Mouse (Mus musculus) forebrain, embryonic 16.5 days (tissue): ENCODE data around the gene Zfand2a. TPM values are rescaled to one million over a fixed set of nuclear protein-coding genes. Genes with fewer than 3 reads are reported as not detected.

Source experiments
- ATAC-seq: fragments of 200-750 bp; cut with Nextera tagmentation; 2 replicates; pipeline ENCODE4 v1.8.0; 2017; ENCODE audit warnings: mild to moderate bottlenecking, moderate library complexity
- H3K27ac ChIP-seq: fragments of 300-500 bp; sonication (generic); 2 replicates; pipeline ENCODE4 v1.5.1; 2014; ENCODE audit warnings: low read length, control low read depth
- H3K27me3 ChIP-seq: fragments of 300-500 bp; sonication (generic); replicated peaks from 2 replicates; pipeline ENCODE4 v1.6.1; 2014; ENCODE audit warnings: low read length; ENCODE audit not compliant: control insufficient read depth, insufficient read depth
- H3K36me3 ChIP-seq: fragments of 300-500 bp; sonication (generic); 2 replicates; pipeline ENCODE4 v1.6.1; 2014; ENCODE audit not compliant: control insufficient read depth, insufficient read depth
- H3K4me1 ChIP-seq: fragments of 300-500 bp; sonication (generic); replicated peaks from 2 replicates; pipeline ENCODE4 v1.6.1; 2014; ENCODE audit warnings: low read length; ENCODE audit not compliant: control insufficient read depth, insufficient read depth
- H3K4me2 ChIP-seq: fragments of 300-500 bp; sonication (generic); 2 replicates; pipeline ENCODE4 v1.6.1; 2014; ENCODE audit warnings: mild to moderate bottlenecking, low read length, control low read depth
- H3K4me3 ChIP-seq: fragments of 300-500 bp; sonication (generic); replicated peaks from 2 replicates; pipeline ENCODE4 v1.5.1; 2014; ENCODE audit warnings: mild to moderate bottlenecking, low read length, control low read depth
- H3K9ac ChIP-seq: fragments of 300-500 bp; sonication (generic); replicated peaks from 2 replicates; pipeline ENCODE4 v1.6.1; 2014; ENCODE audit warnings: low read depth, low read length, control low read depth
- H3K9me3 ChIP-seq: fragments of 300-500 bp; sonication (generic); 2 replicates; pipeline ENCODE4 v1.6.1; 2016; ENCODE audit warnings: low read length; ENCODE audit not compliant: control insufficient read depth
- WGBS: fragments of 180-500 bp; shearing (Covaris S2); extraction: QIAGEN DNeasy Blood & Tissue Kit; methylation state at CpG from one replicate; pipeline ENCODE4 v1.1.7; 2014; 5-methylcytosine and 5-hydroxymethylcytosine counted together
- polyA plus RNA-seq: library from polyadenylated mRNA; unstranded; fragments of >200 nt; fragmentation: Nextera tagmentation; extraction: Ambion mirVana; gene quantifications from 2 replicates; pipeline ENCODE4 v1.2.1, GENCODE M21; 2015

Gene Zfand2a
- polyA plus RNA-seq, 1 experiment from 2014 or later = 21.4 TPM

DNA sequence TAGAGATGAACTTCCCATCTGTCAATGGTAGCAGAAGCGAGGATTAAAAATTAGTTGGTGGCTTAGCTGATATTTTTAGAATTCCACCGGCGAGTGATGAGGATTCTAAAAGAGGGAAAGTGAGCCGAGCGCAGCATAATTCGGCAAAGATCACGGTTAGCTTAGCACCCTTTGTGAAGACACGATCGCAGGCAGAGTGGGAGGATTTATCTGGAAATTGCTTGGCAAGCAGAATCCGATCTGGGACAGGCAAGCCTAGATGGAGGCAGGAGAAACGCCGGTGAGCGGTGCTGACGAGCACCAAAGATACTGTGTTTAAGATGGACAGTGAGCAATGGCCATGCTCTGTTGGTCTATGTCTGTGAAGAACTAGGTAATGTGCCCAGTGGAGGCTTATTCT, 17.9 kb upstream of the Zfand2a start:
- no peak overlapping the region for H3K4me2 ChIP-seq
- WGBS = 78% methylated on average over 14 of the region's 14 CpGs
- ATAC-seq = no peak

DNA sequence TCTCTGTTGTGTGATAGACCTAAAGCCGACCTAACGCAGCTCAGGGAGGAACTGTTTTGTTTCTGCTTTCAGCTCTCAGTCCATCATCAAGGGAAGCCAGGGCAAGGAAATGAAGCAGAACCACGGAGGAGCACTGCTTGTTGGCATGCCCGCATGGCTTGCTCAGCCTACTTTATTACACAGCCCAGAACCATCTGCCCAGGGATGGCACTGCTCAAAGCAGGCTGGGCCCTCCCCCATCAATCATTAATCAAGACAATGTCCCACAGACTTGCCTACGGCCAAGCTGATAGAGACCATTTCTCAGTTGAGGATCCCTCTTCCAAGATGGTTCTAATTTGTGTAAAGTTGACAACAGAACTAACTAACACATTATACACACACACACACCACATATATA, 14.4 kb upstream of the Zfand2a start:
- H3K4me2 ChIP-seq = no peak overlapping the region
- H3K9ac ChIP-seq = no peak overlapping the region
- H3K9me3 ChIP-seq = no peaks in the 10 kb centered on the region
- no peak overlapping the region for H3K27ac ChIP-seq
- no peaks in the 10 kb centered on the region for H3K36me3 ChIP-seq
- H3K4me3 ChIP-seq = no peak overlapping the region
- no peaks in the 10 kb centered on the region; the same call in 1 of the 2 replicates for H3K27me3 ChIP-seq
- ATAC-seq = no peak
- no peaks in the 10 kb centered on the region for H3K4me1 ChIP-seq
- 63% methylated on average over 5 of the region's 5 CpGs for WGBS

More for the DNA sequence above, 17.9 kb upstream of the Zfand2a start:
- Histone ChIP-seq H3K4me3 (no peak overlapping the region), H3K36me3 (no peaks in the 10 kb centered on the region), H3K4me1 (no peaks in the 10 kb centered on the region), H3K27me3 (peaks cover 6% of the 10 kb centered on the region), H3K9ac (no peak overlapping the region), H3K9me3 (no peaks in the 10 kb centered on the region), H3K27ac (no peak overlapping the region)

DNA sequence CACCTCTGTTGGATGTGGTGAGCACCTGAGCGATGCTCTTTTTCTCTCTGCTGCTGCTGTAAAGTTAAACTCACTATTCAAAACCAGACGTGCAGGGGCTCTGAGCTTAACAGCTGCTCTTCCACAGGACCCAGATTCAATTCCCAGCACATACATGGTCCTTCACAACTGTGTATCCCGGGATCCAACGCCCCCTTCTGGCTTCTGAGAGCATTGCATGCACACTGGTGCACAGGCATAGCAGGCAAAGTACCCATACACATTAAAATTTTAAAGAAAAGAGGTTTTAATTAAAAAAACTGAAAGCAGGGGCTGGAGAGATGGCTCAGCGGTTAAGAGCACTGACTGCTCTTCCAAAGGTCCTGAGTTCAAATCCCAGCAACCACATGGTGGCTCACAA, 12.6 kb upstream of the Zfand2a start:
- Histone ChIP-seq H3K4me1 (no peaks in the 10 kb centered on the region), H3K4me3 (no peak overlapping the region), H3K27ac (no peak overlapping the region), H3K36me3 (no peaks in the 10 kb centered on the region), H3K9me3 (no peaks in the 10 kb centered on the region), H3K4me2 (no peak overlapping the region), H3K9ac (no peak overlapping the region), H3K27me3 (no peaks in the 10 kb centered on the region; the same call in 1 of the 2 replicates)
- ATAC-seq = no peak
- WGBS = 62% methylated on average over 5 of the region's 5 CpGs

DNA sequence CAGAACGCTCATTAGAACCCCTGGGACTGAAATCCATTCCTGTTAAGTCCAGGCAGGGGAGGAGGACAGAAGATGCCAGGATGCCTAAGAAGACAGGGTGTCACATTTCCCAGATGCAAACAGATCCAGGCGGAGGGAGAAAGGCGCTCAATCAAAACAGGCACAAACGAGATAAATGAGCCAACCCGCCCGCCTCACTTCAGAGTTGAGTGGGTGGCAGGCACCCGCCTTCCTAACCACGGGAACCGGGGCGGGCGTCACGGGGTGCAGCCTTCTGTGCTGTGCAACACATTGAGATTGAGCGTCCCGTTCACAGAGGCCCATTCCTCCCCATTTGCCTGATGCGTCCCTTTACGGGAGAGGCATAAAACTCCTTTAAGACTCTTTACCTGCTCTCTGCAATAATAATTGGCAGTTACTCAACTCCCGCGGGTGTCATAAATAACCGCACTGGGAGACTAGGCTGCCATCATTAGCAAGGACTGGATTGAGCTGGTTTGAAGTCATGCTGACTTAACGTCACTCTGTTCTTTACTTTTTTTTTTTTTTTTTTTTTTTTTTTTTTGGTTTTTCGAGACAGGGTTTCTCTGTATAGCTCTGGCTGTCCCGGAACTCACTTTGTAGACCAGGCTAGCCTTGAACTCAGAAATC, 10.8 kb upstream of the Zfand2a start:
- H3K36me3 ChIP-seq = no peaks in the 10 kb centered on the region
- H3K27ac ChIP-seq = no peak overlapping the region
- no peaks in the 10 kb centered on the region; the same call in 1 of the 2 replicates for H3K27me3 ChIP-seq
- no peak for ATAC-seq
- H3K9me3 ChIP-seq = no peaks in the 10 kb centered on the region
- no peaks in the 10 kb centered on the region for H3K4me1 ChIP-seq
- H3K4me2 ChIP-seq = no peak overlapping the region
- H3K9ac ChIP-seq = no peak overlapping the region
- no peak overlapping the region for H3K4me3 ChIP-seq
- 65% methylated on average over 22 of the region's 22 CpGs for WGBS

DNA sequence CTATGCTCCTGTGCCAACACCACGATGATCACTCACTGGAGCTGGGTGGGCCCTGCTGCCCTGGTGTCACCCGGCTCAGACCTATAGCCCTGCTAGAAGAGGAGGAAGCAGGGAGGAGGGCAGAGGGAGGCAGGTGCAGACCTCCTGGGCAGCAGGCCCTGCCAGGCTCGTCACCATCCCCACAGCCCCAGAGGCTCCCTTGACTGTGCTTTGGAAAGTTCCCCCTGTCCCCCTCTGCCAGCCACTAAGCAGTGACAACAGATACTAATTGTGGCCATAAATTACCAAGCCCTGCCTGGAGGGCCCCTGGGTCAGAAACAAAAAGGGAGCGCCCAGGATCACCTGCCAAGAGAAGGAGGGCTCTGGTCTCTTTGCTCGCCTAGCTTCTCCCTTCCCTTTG, 9.3 kb upstream of the Zfand2a start:
- H3K9ac ChIP-seq = no peak overlapping the region
- H3K4me2 ChIP-seq = no peak overlapping the region
- H3K4me3 ChIP-seq = no peak overlapping the region
- 68% methylated on average over 5 of the region's 5 CpGs for WGBS
- no peaks in the 10 kb centered on the region for H3K4me1 ChIP-seq
- no peaks in the 10 kb centered on the region; the same call in 1 of the 2 replicates for H3K27me3 ChIP-seq
- no peaks in the 10 kb centered on the region for H3K36me3 ChIP-seq
- H3K9me3 ChIP-seq = no peaks in the 10 kb centered on the region
- ATAC-seq = no peak
- H3K27ac ChIP-seq = no peak overlapping the region

DNA sequence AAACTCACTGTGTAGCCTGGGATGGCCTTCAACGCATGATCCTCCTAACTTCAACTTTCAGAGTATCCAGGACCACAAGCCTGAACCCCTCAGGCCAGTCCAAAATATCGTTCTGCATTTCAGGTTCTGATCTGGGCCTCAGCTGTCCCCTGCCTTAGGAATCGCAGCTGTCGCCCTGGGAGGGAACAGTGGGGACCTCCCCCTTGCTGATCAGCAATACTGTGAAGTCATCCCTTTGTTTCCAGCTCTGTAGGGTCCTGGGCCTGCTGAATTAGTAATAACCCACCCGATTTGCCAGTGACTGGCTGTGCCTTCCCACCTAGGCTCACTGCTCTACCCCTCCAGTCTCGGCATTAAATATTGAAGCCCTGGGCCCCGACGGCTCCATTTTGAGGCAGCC, 7.0 kb upstream of the Zfand2a start:
- no peak overlapping the region for H3K9ac ChIP-seq
- H3K4me2 ChIP-seq = no peak overlapping the region
- H3K9me3 ChIP-seq = peaks cover 5% of the 10 kb centered on the region; the same call in 1 of the 2 replicates

DNA sequence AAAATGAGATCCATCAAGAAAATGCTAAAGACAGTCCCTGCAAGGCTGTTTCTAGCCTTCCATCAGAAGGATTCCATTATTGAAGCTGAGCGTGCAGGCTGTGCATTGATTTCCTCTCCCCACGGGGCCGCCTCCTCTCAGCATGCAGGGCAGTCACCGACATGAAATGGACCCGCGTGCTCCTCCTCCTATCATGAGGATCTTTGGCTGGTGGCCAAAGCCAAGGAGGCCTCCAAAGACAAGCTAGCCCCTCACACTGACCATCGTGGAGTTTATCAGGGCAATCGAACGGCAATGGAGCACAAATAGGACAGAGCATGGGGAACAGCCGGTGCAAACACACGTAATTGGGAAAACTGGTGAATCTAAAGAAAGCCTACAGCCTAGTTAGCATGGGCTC, 5.8 kb upstream of the Zfand2a start:
- no peak for ATAC-seq
- Histone ChIP-seq H3K4me1 (no peaks in the 10 kb centered on the region), H3K27ac (no peak overlapping the region), H3K27me3 (0 out of 2 replicates have a peak, but pooled peaks cover 3% of the 10 kb centered on the region), H3K9me3 (peaks cover 10% of the 10 kb centered on the region; the same call in 1 of the 2 replicates), H3K4me3 (no peak overlapping the region), H3K9ac (no peak overlapping the region), H3K4me2 (no peak overlapping the region), H3K36me3 (no peaks in the 10 kb centered on the region)
- 77% methylated on average over 11 of the region's 11 CpGs for WGBS

More for the DNA sequence above, 7.0 kb upstream of the Zfand2a start:
- WGBS = 53% methylated on average over 8 of the region's 8 CpGs
- H3K27me3 ChIP-seq = 0 out of 2 replicates have a peak, but pooled peaks cover 3% of the 10 kb centered on the region
- no peaks in the 10 kb centered on the region for H3K4me1 ChIP-seq
- ATAC-seq = no peak
- H3K4me3 ChIP-seq = no peak overlapping the region
- no peak overlapping the region for H3K27ac ChIP-seq
- no peaks in the 10 kb centered on the region for H3K36me3 ChIP-seq

DNA sequence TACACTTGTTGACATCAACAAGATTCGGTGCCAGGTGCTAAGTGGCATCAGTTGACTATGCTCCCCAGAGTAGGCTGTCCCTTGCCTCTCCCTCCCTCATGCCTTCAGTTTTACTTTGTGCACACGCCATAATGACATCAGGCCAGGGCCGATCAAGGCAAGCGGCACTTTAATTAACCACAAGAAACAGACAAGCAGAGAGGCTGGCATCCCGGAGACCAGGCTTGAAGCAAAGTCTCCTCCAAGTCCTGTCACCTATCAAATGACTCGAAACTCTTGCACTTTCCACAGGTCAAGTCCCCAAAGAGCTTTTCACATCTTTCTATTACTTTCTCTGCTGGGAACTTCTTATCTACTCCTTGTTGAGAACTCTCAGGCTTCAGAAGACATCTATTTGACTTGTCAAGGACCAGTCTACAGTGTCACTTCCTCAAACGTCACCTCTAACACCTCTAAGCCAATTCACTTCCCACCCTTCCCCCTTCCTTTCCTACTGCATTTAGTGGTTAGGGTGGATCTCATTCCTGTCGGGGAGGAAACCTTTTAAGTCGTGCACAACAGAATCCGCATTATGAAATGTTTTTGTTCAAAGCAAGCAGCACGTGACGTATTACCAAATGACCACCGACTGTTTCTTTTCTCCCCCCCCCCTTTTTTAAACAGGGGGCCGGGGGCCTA, 1.0 kb downstream of the Zfand2a start:
- Histone ChIP-seq H3K4me1 (peaks cover 14% of the 10 kb centered on the region), H3K9ac (peak overlapping the region; percentile 80), H3K27me3 (0 out of 2 replicates have a peak, but pooled peaks cover 3% of the 10 kb centered on the region), H3K27ac (no peak overlapping the region), H3K9me3 (peaks cover 10% of the 10 kb centered on the region; the same call in 1 of the 2 replicates), H3K4me3 (peak overlapping the region; percentile 95), H3K36me3 (peaks cover 11% of the 10 kb centered on the region), H3K4me2 (peak overlapping the region; percentile 90)
- 63% methylated on average over 14 of the region's 14 CpGs for WGBS
- ATAC-seq = no peak

DNA sequence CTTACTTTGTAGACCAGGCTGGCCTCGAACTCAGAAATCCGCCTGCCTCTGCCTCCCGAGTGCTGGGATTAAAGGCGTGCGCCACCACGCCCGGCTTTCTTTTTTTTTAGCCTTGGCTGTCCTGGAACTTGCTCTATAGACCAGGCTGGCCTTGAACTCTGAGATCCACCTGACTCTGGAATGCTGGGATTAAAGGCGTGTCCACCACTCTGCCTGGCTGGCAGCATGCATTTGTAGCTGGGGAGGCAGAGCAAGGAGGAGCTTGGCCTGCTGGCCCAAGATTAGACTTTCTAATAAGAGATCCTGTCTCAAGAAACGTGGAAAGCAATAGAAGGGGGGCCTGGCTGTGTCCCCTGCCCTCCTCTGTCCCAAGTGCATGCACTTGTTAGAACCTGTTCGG, 3.9 kb downstream of the Zfand2a start:
- no peaks in the 10 kb centered on the region for H3K9me3 ChIP-seq
- 89% methylated on average over 9 of the region's 10 CpGs for WGBS
- H3K4me3 ChIP-seq = no peak overlapping the region
- H3K4me2 ChIP-seq = no peak overlapping the region
- H3K27ac ChIP-seq = no peak overlapping the region
- peaks cover 15% of the 10 kb centered on the region for H3K36me3 ChIP-seq
- H3K9ac ChIP-seq = no peak overlapping the region
- ATAC-seq = no peak
- H3K27me3 ChIP-seq = no peaks in the 10 kb centered on the region
- H3K4me1 ChIP-seq = peaks cover 14% of the 10 kb centered on the region
